In the genomic region with DNA sequence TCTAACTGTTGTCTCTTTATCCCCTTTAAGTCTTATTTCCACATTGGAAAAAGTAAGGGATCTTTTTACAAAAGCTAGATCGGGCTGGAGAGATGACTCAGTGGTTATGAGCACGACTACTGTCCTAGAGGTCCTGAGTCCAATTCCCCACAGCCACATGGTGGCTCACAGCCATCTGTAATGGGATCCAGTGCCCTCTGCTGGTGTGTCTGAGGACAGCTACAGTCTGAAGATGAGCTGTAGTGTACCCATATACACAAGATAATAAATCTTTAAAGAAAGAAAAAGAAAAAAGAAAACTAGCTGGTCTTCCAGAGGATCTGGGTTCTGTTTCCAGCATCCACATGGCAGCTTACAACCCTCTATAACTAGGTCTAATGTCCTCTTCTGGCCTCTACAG, we compare ENCODE assay signal across 31 mouse cellular contexts.
A peak's percentile ranks its signal among the peaks of the same experiment; 100 is the strongest.
DNase-seq lines count a peak whose midpoint lies in the region; ATAC-seq and TF ChIP-seq lines count a peak whose summit lies in the region.
"Had no signal": no experiment of that assay in that cellular context is flagged by ENCODE, and none has a peak within 500 bp of the region (broad histone marks: within the 10 kb centered on the region; RNA-seq: fewer than 3 reads in every experiment).

No protein-coding gene starts in this region.

- no peak for TF ChIP-seq EP300 in liver, postnatal 0 days (IDR thresholded peaks at IDR 0.05; ENCODE audit: low read depth)
- no peak for TF ChIP-seq EP300 in MEL (IDR thresholded peaks at IDR 0.05; ENCODE audit: low read depth in 1 of 2, low read length in 2 of 2)
- TF ChIP-seq EP300 in stomach, postnatal 0 days (optimal IDR thresholded peaks at IDR 0.05): no peak

- H3K4me1 ChIP-seq in kidney, adult 2 months (ENCODE audit: control insufficient read depth, insufficient read depth, low read length): no peaks in the 10 kb centered on the region
- no peaks in the 10 kb centered on the region for H3K4me1 ChIP-seq in liver, postnatal 0 days (ENCODE audit: insufficient read depth)
- no peaks in the 10 kb centered on the region for H3K4me1 ChIP-seq in liver, embryonic 12.5 days
- H3K4me1 ChIP-seq in MEL (ENCODE audit: control insufficient read depth in 1 of 2, insufficient read depth in 2 of 2, low read length in 2 of 2): no peaks in the 10 kb centered on the region
- H3K4me1 ChIP-seq in stomach, postnatal 0 days (replicated peaks; ENCODE audit: control insufficient read depth, insufficient read depth): no peaks in the 10 kb centered on the region
- H3K4me1 ChIP-seq: embryonic facial prominence, embryonic 13.5 days; forebrain, embryonic 10.5 days; forebrain, embryonic 15.5 days; heart, embryonic 13.5 days; hindbrain, embryonic 10.5 days; hindbrain, embryonic 15.5 days; limb, embryonic 13.5 days; megakaryocyte, embryonic 14.5 days; midbrain, embryonic 13.5 days; stomach, embryonic 15.5 days had no signal

- no peak for TF ChIP-seq RAD21 in MEL (IDR thresholded peaks at IDR 0.05; ENCODE audit: low read depth, low read length)

- H3K9me3 ChIP-seq in liver, postnatal 0 days (ENCODE audit: low read length): no peaks in the 10 kb centered on the region
- no peaks in the 10 kb centered on the region for H3K9me3 ChIP-seq in liver, embryonic 12.5 days (replicated peaks)
- no peaks in the 10 kb centered on the region for H3K9me3 ChIP-seq in MEL (replicated peaks; ENCODE audit: insufficient read depth, low read length)
- H3K9me3 ChIP-seq in stomach, postnatal 0 days (ENCODE audit: control insufficient read depth, low read length): no peaks in the 10 kb centered on the region
- H3K9me3 ChIP-seq: embryonic facial prominence, embryonic 13.5 days; forebrain, embryonic 10.5 days; forebrain, embryonic 15.5 days; G1E; heart, embryonic 13.5 days; hindbrain, embryonic 10.5 days; hindbrain, embryonic 15.5 days; limb, embryonic 13.5 days; megakaryocyte, embryonic 14.5 days; midbrain, embryonic 13.5 days; stomach, embryonic 15.5 days had no signal

- H3K4me2 ChIP-seq in liver, postnatal 0 days (ENCODE audit: low read depth, low read length): no peak overlapping the region
- H3K4me2 ChIP-seq in liver, embryonic 12.5 days: no peak overlapping the region
- H3K4me2 ChIP-seq in stomach, postnatal 0 days (replicated peaks; ENCODE audit: low read depth): no peak overlapping the region
- H3K4me2 ChIP-seq: embryonic facial prominence, embryonic 13.5 days; forebrain, embryonic 15.5 days; heart, embryonic 13.5 days; hindbrain, embryonic 15.5 days; limb, embryonic 13.5 days; midbrain, embryonic 13.5 days; stomach, embryonic 15.5 days had no signal

- no peak overlapping the region for H3K4me3 ChIP-seq in kidney, adult 2 months (ENCODE audit: insufficient read depth, low read depth, low read length)
- no peak overlapping the region for H3K4me3 ChIP-seq in liver, postnatal 0 days (ENCODE audit: low read depth, low read length)
- H3K4me3 ChIP-seq in liver, embryonic 12.5 days: no peak overlapping the region
- no peak overlapping the region for H3K4me3 ChIP-seq in MEL (ENCODE audit: control insufficient read depth in 1 of 2, insufficient read depth in 1 of 2, low read depth in 2 of 2, low read length in 2 of 2)
- H3K4me3 ChIP-seq in stomach, postnatal 0 days (ENCODE audit: low read depth, low read length): no peak overlapping the region
- H3K4me3 ChIP-seq: embryonic facial prominence, embryonic 13.5 days; forebrain, embryonic 10.5 days; forebrain, embryonic 15.5 days; heart, embryonic 13.5 days; hindbrain, embryonic 10.5 days; hindbrain, embryonic 15.5 days; limb, embryonic 13.5 days; megakaryocyte, embryonic 14.5 days; midbrain, embryonic 13.5 days; stomach, embryonic 15.5 days had no signal

- H3K27me3 ChIP-seq in kidney, adult 2 months (replicated peaks; ENCODE audit: control insufficient read depth, insufficient read depth, low read length): no peaks in the 10 kb centered on the region
- no peaks in the 10 kb centered on the region for H3K27me3 ChIP-seq in liver, postnatal 0 days (ENCODE audit: insufficient read depth, low read length)
- H3K27me3 ChIP-seq in liver, embryonic 12.5 days (replicated peaks): no peaks in the 10 kb centered on the region
- H3K27me3 ChIP-seq in MEL (ENCODE audit: control insufficient read depth in 1 of 2, insufficient read depth in 2 of 2, low read length in 2 of 2): no peaks in the 10 kb centered on the region
- H3K27me3 ChIP-seq in stomach, postnatal 0 days (ENCODE audit: control insufficient read depth, insufficient read depth, low read length): no peaks in the 10 kb centered on the region
- H3K27me3 ChIP-seq: embryonic facial prominence, embryonic 13.5 days; forebrain, embryonic 15.5 days; heart, embryonic 13.5 days; hindbrain, embryonic 15.5 days; limb, embryonic 13.5 days; megakaryocyte, embryonic 14.5 days; midbrain, embryonic 13.5 days; stomach, embryonic 15.5 days had no signal

- no peak for ATAC-seq in liver, postnatal 0 days
- ATAC-seq in liver, embryonic 12.5 days: no peak
- no peak for ATAC-seq in stomach, postnatal 0 days (ENCODE audit: low FRiP score, low TSS enrichment)
- ATAC-seq: activated CD4-positive, CD25-positive, alpha-beta regulatory T cell, adult 4 months; forebrain, embryonic 15.5 days; inflammation-experienced regulatory T-cells, adult 6 months; midbrain, embryonic 13.5 days had no signal

- peaks cover 15% of the 10 kb centered on the region for H3K36me3 ChIP-seq in kidney, adult 2 months (ENCODE audit: control insufficient read depth, insufficient read depth, low read length)
- peaks cover 70% of the 10 kb centered on the region for H3K36me3 ChIP-seq in liver, postnatal 0 days (replicated peaks; ENCODE audit: insufficient read depth, low read length)
- peaks cover 81% of the 10 kb centered on the region for H3K36me3 ChIP-seq in liver, embryonic 12.5 days
- peaks cover 0 to 50% of the 10 kb centered on the region in 2 experiments; a peak in 2 of 4 replicates for H3K36me3 ChIP-seq in MEL (ENCODE audit: control insufficient read depth in 1 of 2, insufficient read depth in 2 of 2, low read length in 2 of 2)
- peaks cover 25% of the 10 kb centered on the region for H3K36me3 ChIP-seq in stomach, postnatal 0 days (ENCODE audit: control insufficient read depth, insufficient read depth, low read length)

- no peak for DNase-seq in kidney, adult 2 months
- DNase-seq in kidney, postnatal 25 days: no peak
- DNase-seq in liver, postnatal 0 days: no peak
- no peak for DNase-seq in MEL (ENCODE audit: low read depth, low spot score)
- DNase-seq in stomach, postnatal 0 days (ENCODE audit: low spot score): no peak
- no peak for DNase-seq in thymus, postnatal 0 days (ENCODE audit: low spot score)
- DNase-seq: adrenal gland, adult 2 months; adrenal gland, postnatal 36 days; B cell, adult 2 months; cerebellum, adult 9-10 months; gastrocnemius, postnatal 36 days; heart, postnatal 10 days; kidney, adult 8-10 months; lung, postnatal 4 days; right cerebral cortex, postnatal 25 days; thymus, postnatal 25 days had no signal

- H3K79me2 ChIP-seq in MEL (ENCODE audit: control insufficient read depth, insufficient read depth, low read length, poor library complexity): no peaks in the 10 kb centered on the region

- 95% methylated on average over 2 of the region's 2 CpGs for WGBS in kidney, adult 2 months
- WGBS in liver, postnatal 0 days (ENCODE audit: insufficient replicate concordance): 91% methylated on average over 2 of the region's 2 CpGs
- 79% methylated on average over 2 of the region's 2 CpGs for WGBS in liver, embryonic 12.5 days (ENCODE audit: insufficient replicate concordance)
- WGBS in stomach, postnatal 0 days: 75% methylated on average over 2 of the region's 2 CpGs

- no peak overlapping the region for H3K27ac ChIP-seq in kidney, adult 2 months (ENCODE audit: insufficient read depth, low read depth, low read length)
- H3K27ac ChIP-seq in liver, postnatal 0 days (ENCODE audit: low read depth): no peak overlapping the region
- H3K27ac ChIP-seq in liver, embryonic 12.5 days: no peak overlapping the region
- H3K27ac ChIP-seq in MEL (ENCODE audit: control insufficient read depth, low read depth, low read length): no peak overlapping the region
- H3K27ac ChIP-seq in stomach, postnatal 0 days (replicated peaks): no peak overlapping the region
- H3K27ac ChIP-seq: embryonic facial prominence, embryonic 13.5 days; forebrain, embryonic 10.5 days; forebrain, embryonic 15.5 days; heart, embryonic 13.5 days; hindbrain, embryonic 10.5 days; hindbrain, embryonic 15.5 days; kidney, postnatal 0 days; limb, embryonic 13.5 days; midbrain, embryonic 13.5 days; stomach, embryonic 15.5 days had no signal

- TF ChIP-seq CTCF in kidney, adult 2 months (conservative IDR thresholded peaks at IDR 0.05; ENCODE audit: insufficient read depth, insufficient read length, low read depth, low read length): 0 out of 2 replicates have a peak, but pooled peaks have one; percentile 12
- TF ChIP-seq CTCF in liver, postnatal 0 days (IDR thresholded peaks at IDR 0.05; ENCODE audit: low read depth): peak; percentile 16; the same call in 1 of the 2 replicates
- TF ChIP-seq CTCF in MEL (IDR thresholded peaks at IDR 0.05 in 2 of 3, conservative IDR thresholded peaks at IDR 0.05 in 1 of 3; ENCODE audit: control insufficient read depth in 1 of 3, insufficient read depth in 1 of 3, low read depth in 2 of 3, low read length in 3 of 3, poor library complexity in 1 of 3, severe bottlenecking in 1 of 3): peak; percentile 26 to 50 (median 45); a peak in 5 of 6 replicates
- peak; percentile 26; the same call in 1 of the 2 replicates for TF ChIP-seq CTCF in stomach, postnatal 0 days (IDR thresholded peaks at IDR 0.05; ENCODE audit: low read depth)

- TF ChIP-seq POLR2A in kidney, adult 2 months (IDR thresholded peaks at IDR 0.05; ENCODE audit: low read depth, low read length): no peak
- TF ChIP-seq POLR2A in MEL (IDR thresholded peaks at IDR 0.05; ENCODE audit: control insufficient read depth in 1 of 2, insufficient read depth in 1 of 2, low read depth in 1 of 2, low read length in 2 of 2, poor library complexity in 1 of 2): no peak

- H3K9ac ChIP-seq in liver, postnatal 0 days (replicated peaks): no peak overlapping the region
- no peak overlapping the region for H3K9ac ChIP-seq in liver, embryonic 12.5 days
- H3K9ac ChIP-seq in MEL (ENCODE audit: control insufficient read depth, low read depth, low read length, poor library complexity, severe bottlenecking): no peak overlapping the region
- no peak overlapping the region for H3K9ac ChIP-seq in stomach, postnatal 0 days (ENCODE audit: low read length)
- H3K9ac ChIP-seq: embryonic facial prominence, embryonic 13.5 days; forebrain, embryonic 15.5 days; heart, embryonic 13.5 days; hindbrain, embryonic 15.5 days; limb, embryonic 13.5 days; midbrain, embryonic 13.5 days; stomach, embryonic 15.5 days had no signal

TF ChIP-seq in MEL, 35 proteins besides CTCF, POLR2A, EP300 and RAD21 (continues in another document):
- TF ChIP-seq MAX (IDR thresholded peaks at IDR 0.05; ENCODE audit: low read length) (no peak), E2F4 (IDR thresholded peaks at IDR 0.05; ENCODE audit: borderline replicate concordance, low read depth, low read length) (no peak), HCFC1 (IDR thresholded peaks at IDR 0.05; ENCODE audit: low read depth, low read length) (no peak), SIN3A (IDR thresholded peaks at IDR 0.05; ENCODE audit: low read length) (no peak), CHD2 (IDR thresholded peaks at IDR 0.05; ENCODE audit: low read length) (no peak), GABPA (IDR thresholded peaks at IDR 0.05; ENCODE audit: low read depth, low read length) (no peak), MYC (IDR thresholded peaks at IDR 0.05; ENCODE audit: low read depth, low read length) (no peak)
